Mouse (Mus musculus) liver, embryonic 13.5 days (tissue): ENCODE measurements around the gene Spp2. TPM values are rescaled to one million over a fixed set of nuclear protein-coding genes. Genes with fewer than 3 reads are reported as not detected.
A peak's percentile ranks its signal among the peaks of the same experiment; 100 is the strongest.

ENCODE experiments used
- ATAC-seq: fragments of 200-750 bp; cut with Nextera tagmentation; 2 replicates; pipeline ENCODE4 v1.8.0; 2017; ENCODE audit warnings: low read depth, mild to moderate bottlenecking, moderate number of reproducible peaks, moderate library complexity
- DNase-seq: peaks from one replicate; pipeline ENCODE4 v3.0.0; 2022
- H3K27ac ChIP-seq: fragments of 300-500 bp; sonication (generic); 2 replicates; pipeline ENCODE4 v1.5.1; 2015; ENCODE audit warnings: moderate library complexity, mild to moderate bottlenecking, inconsistent platforms
- H3K27me3 ChIP-seq: fragments of 300-500 bp; sonication (generic); 2 replicates; pipeline ENCODE4 v1.6.1; 2015; ENCODE audit warnings: mild to moderate bottlenecking, inconsistent platforms
- H3K36me3 ChIP-seq: fragments of 300-500 bp; sonication (generic); 2 replicates; pipeline ENCODE4 v1.6.1; 2015; ENCODE audit warnings: mild to moderate bottlenecking, inconsistent platforms
- H3K4me1 ChIP-seq: fragments of 300-500 bp; sonication (generic); replicated peaks from 2 replicates; pipeline ENCODE4 v1.6.1; 2015; ENCODE audit warnings: inconsistent platforms
- H3K4me2 ChIP-seq: fragments of 300-500 bp; sonication (generic); 2 replicates; pipeline ENCODE4 v1.6.1; 2015; ENCODE audit warnings: inconsistent platforms, mild to moderate bottlenecking, moderate library complexity
- H3K4me3 ChIP-seq: fragments of 300-500 bp; sonication (generic); replicated peaks from 2 replicates; pipeline ENCODE4 v1.5.1; 2015; ENCODE audit warnings: mild to moderate bottlenecking, inconsistent platforms
- H3K9ac ChIP-seq: fragments of 300-500 bp; sonication (generic); 2 replicates; pipeline ENCODE4 v1.6.1; 2015; ENCODE audit warnings: mild to moderate bottlenecking, inconsistent platforms
- H3K9me3 ChIP-seq: fragments of 300-500 bp; sonication (generic); replicated peaks from 2 replicates; pipeline ENCODE4 v1.6.1; 2016; ENCODE audit warnings: inconsistent platforms
- WGBS: fragments of 180-500 bp; shearing (Covaris S2); methylation state at CpG from one replicate; pipeline ENCODE4 v1.1.7; 2015; ENCODE audit not compliant: insufficient replicate concordance; 5-methylcytosine and 5-hydroxymethylcytosine counted together
- polyA plus RNA-seq: library from polyadenylated mRNA; unstranded; fragments of >200 nt; fragmentation: Nextera tagmentation; extraction: Ambion mirVana; gene quantifications from 2 replicates; pipeline ENCODE4 v1.2.1, GENCODE M21; 2015

Spp2 gene
- polyA plus RNA-seq, result 176 and 187 TPM in 2 replicates

GRCm38 (mm10) chr1:88406807-88407198 lies at the start of gene Spp2:
Gene Spp2, plus strand, starts transcription at chr1:88406961.
- H3K4me3 ChIP-seq, result peak within 1 kb of the TSS; percentile 37
- 0 out of 2 replicates have a peak, but pooled peaks cover 5% of the 10 kb centered on the region for H3K4me1 ChIP-seq
- peak within 1 kb of the TSS; percentile 69 for H3K27ac ChIP-seq
- peak within 1 kb of the TSS; percentile 44 for H3K4me2 ChIP-seq
- H3K27me3 ChIP-seq, result no peaks in the 10 kb centered on the region
- no peaks in the 10 kb centered on the region for H3K9me3 ChIP-seq
- 58% methylated on average over 5 of the region's 5 CpGs for WGBS
- peak within 1 kb of the TSS; percentile 19; the same call in 1 of the 2 replicates for H3K9ac ChIP-seq
- ATAC-seq, result peak; percentile 66
- H3K36me3 ChIP-seq, result 0 out of 2 replicates have a peak, but pooled peaks cover 3% of the 10 kb centered on the region
- DNase-seq, result no peak

- H3K27me3 ChIP-seq, result no peaks in the 10 kb centered on the region
- no peak overlapping the region for H3K27ac ChIP-seq
- 66% methylated on average over 6 of the region's 6 CpGs for WGBS
- no peaks in the 10 kb centered on the region for H3K9me3 ChIP-seq
- H3K4me3 ChIP-seq, result no peak overlapping the region
- H3K4me2 ChIP-seq, result no peak overlapping the region
- ATAC-seq (no peak; the same call in 1 of the 2 replicates), DNase-seq (no peak)
- H3K9ac ChIP-seq, result no peak overlapping the region
- H3K4me1 ChIP-seq, result no peaks in the 10 kb centered on the region
- no peaks in the 10 kb centered on the region for H3K36me3 ChIP-seq
Measured at GRCm38 (mm10) chr1:88357458-88358090, 49.2 kb upstream of the Spp2 start.

- H3K4me2 ChIP-seq, result no peak overlapping the region
- no peak overlapping the region for H3K27ac ChIP-seq
- 64% methylated on average over 7 of the region's 7 CpGs for WGBS
- ATAC-seq, result no peak
- DNase-seq, result no peak
- H3K9ac ChIP-seq, result no peak overlapping the region
- no peaks in the 10 kb centered on the region for H3K9me3 ChIP-seq
- H3K27me3 ChIP-seq, result no peaks in the 10 kb centered on the region
- H3K4me3 ChIP-seq, result no peak overlapping the region
- H3K36me3 ChIP-seq, result no peaks in the 10 kb centered on the region
- H3K4me1 ChIP-seq, result no peaks in the 10 kb centered on the region
Measured at GRCm38 (mm10) chr1:88358102-88358654, 48.6 kb upstream of the Spp2 start.

GRCm38 (mm10) chr1:88361085-88361484 lies 45.7 kb upstream of the Spp2 start:
- Histone ChIP-seq H3K9me3 (no peaks in the 10 kb centered on the region), H3K4me3 (no peak overlapping the region), H3K4me1 (no peaks in the 10 kb centered on the region), H3K9ac (no peak overlapping the region), H3K27me3 (no peaks in the 10 kb centered on the region), H3K4me2 (no peak overlapping the region), H3K36me3 (no peaks in the 10 kb centered on the region), H3K27ac (no peak overlapping the region)
- ATAC-seq, result no peak
- 70% methylated on average over 4 of the region's 4 CpGs for WGBS
- DNase-seq, result no peak

- ATAC-seq (no peak), DNase-seq (no peak)
- 0 out of 2 replicates have a peak, but pooled peaks cover 4% of the 10 kb centered on the region for H3K9me3 ChIP-seq
- no peak overlapping the region for H3K4me2 ChIP-seq
- H3K27me3 ChIP-seq, result no peaks in the 10 kb centered on the region
- H3K4me3 ChIP-seq, result no peak overlapping the region
- no peaks in the 10 kb centered on the region for H3K4me1 ChIP-seq
- H3K36me3 ChIP-seq, result no peaks in the 10 kb centered on the region
- WGBS, result 61% methylated on average over 11 of the region's 11 CpGs
- no peak overlapping the region for H3K9ac ChIP-seq
- H3K27ac ChIP-seq, result no peak overlapping the region
Measured at GRCm38 (mm10) chr1:88366881-88367644, 39.7 kb upstream of the Spp2 start.

- Histone ChIP-seq H3K9me3 (no peaks in the 10 kb centered on the region), H3K36me3 (no peaks in the 10 kb centered on the region), H3K27me3 (no peaks in the 10 kb centered on the region), H3K4me1 (no peaks in the 10 kb centered on the region), H3K27ac (no peak overlapping the region), H3K4me2 (no peak overlapping the region), H3K9ac (no peak overlapping the region), H3K4me3 (no peak overlapping the region)
- DNase-seq, result no peak
- ATAC-seq, result no peak
- WGBS, result 68% methylated on average over 1 of the region's 1 CpGs
Measured at GRCm38 (mm10) chr1:88378446-88378845, 28.3 kb upstream of the Spp2 start.

GRCm38 (mm10) chr1:88391632-88392031 lies 15.1 kb upstream of the Spp2 start:
- H3K27me3 ChIP-seq, result no peaks in the 10 kb centered on the region
- 53% methylated on average over 4 of the region's 4 CpGs for WGBS
- no peaks in the 10 kb centered on the region for H3K4me1 ChIP-seq
- H3K36me3 ChIP-seq, result no peaks in the 10 kb centered on the region
- DNase-seq (no peak), ATAC-seq (no peak)
- no peak overlapping the region for H3K9ac ChIP-seq
- no peak overlapping the region for H3K4me3 ChIP-seq
- H3K27ac ChIP-seq, result no peak overlapping the region
- H3K9me3 ChIP-seq, result no peaks in the 10 kb centered on the region
- no peak overlapping the region for H3K4me2 ChIP-seq

GRCm38 (mm10) chr1:88393321-88393720 lies 13.4 kb upstream of the Spp2 start:
- Histone ChIP-seq H3K27me3 (no peaks in the 10 kb centered on the region), H3K4me2 (no peak overlapping the region), H3K4me1 (no peaks in the 10 kb centered on the region), H3K4me3 (no peak overlapping the region), H3K9ac (no peak overlapping the region), H3K36me3 (no peaks in the 10 kb centered on the region), H3K27ac (no peak overlapping the region), H3K9me3 (no peaks in the 10 kb centered on the region)
- DNase-seq (no peak), ATAC-seq (no peak; the same call in 1 of the 2 replicates)
- WGBS, result 60% methylated on average over 5 of the region's 5 CpGs

- Histone ChIP-seq H3K4me1 (no peaks in the 10 kb centered on the region), H3K4me3 (no peak overlapping the region), H3K27ac (no peak overlapping the region), H3K27me3 (no peaks in the 10 kb centered on the region), H3K9ac (no peak overlapping the region), H3K4me2 (no peak overlapping the region), H3K36me3 (no peaks in the 10 kb centered on the region), H3K9me3 (no peaks in the 10 kb centered on the region)
- ATAC-seq (no peak), DNase-seq (no peak)
- WGBS, result 46% methylated on average over 3 of the region's 3 CpGs
Measured at GRCm38 (mm10) chr1:88403378-88403777, 3.4 kb upstream of the Spp2 start.

- 0 out of 2 replicates have a peak, but pooled peaks cover 2% of the 10 kb centered on the region for H3K36me3 ChIP-seq
- H3K4me3 ChIP-seq, result no peak overlapping the region
- H3K9ac ChIP-seq, result no peak overlapping the region
- no peaks in the 10 kb centered on the region for H3K9me3 ChIP-seq
- peak overlapping the region; percentile 32; the same call in 1 of the 2 replicates for H3K27ac ChIP-seq
- ATAC-seq (peak; percentile 45; the same call in 1 of the 2 replicates), DNase-seq (no peak)
- no peak overlapping the region for H3K4me2 ChIP-seq
- 0 out of 2 replicates have a peak, but pooled peaks cover 5% of the 10 kb centered on the region for H3K4me1 ChIP-seq
- H3K27me3 ChIP-seq, result no peaks in the 10 kb centered on the region
- whole genome bisulfite sequencing, result 57% methylated on average over 12 of the region's 12 CpGs
Measured at GRCm38 (mm10) chr1:88406078-88406806, 519 bp upstream of the Spp2 start.

- no peak for DNase-seq
- 0 out of 2 replicates have a peak, but pooled peaks cover 5% of the 10 kb centered on the region for H3K4me1 ChIP-seq
- ATAC-seq, result no peak
- H3K27ac ChIP-seq, result no peak overlapping the region; the same call in 1 of the 2 replicates
- no peaks in the 10 kb centered on the region for H3K27me3 ChIP-seq
- H3K9me3 ChIP-seq, result no peaks in the 10 kb centered on the region
- H3K9ac ChIP-seq, result no peak overlapping the region
- peak overlapping the region; percentile 37; the same call in 1 of the 2 replicates for H3K4me3 ChIP-seq
- H3K36me3 ChIP-seq, result 0 out of 2 replicates have a peak, but pooled peaks cover 3% of the 10 kb centered on the region
- H3K4me2 ChIP-seq, result peak overlapping the region; percentile 44
- 56% methylated on average over 4 of the region's 4 CpGs for WGBS
Measured at GRCm38 (mm10) chr1:88408340-88408739, 1.6 kb downstream of the Spp2 start.
